In genomic region chr3:142948771-142949170, GRCm38 (mm10) we compare ENCODE assay signal across 7 mouse cellular contexts.
DNase-seq lines count a peak whose midpoint lies in the region; ATAC-seq and TF ChIP-seq lines count a peak whose summit lies in the region.

No protein-coding gene starts in this region.

- no peak overlapping the region for H3K9ac ChIP-seq in liver, embryonic 13.5 days

- no peak for TF ChIP-seq CTCF in thymus, adult 2 months (IDR thresholded peaks at IDR 0.05; ENCODE audit: borderline replicate concordance, control insufficient read depth, extremely low read depth, insufficient read depth, low read length, poor library complexity)

- no peak overlapping the region for H3K27ac ChIP-seq in thymus, adult 2 months (ENCODE audit: control insufficient read depth, insufficient read depth, low read length)
- H3K27ac ChIP-seq in liver, embryonic 13.5 days, result no peak overlapping the region

- H3K36me3 ChIP-seq in thymus, adult 2 months (ENCODE audit: control insufficient read depth, insufficient read depth, low read length), result no peaks in the 10 kb centered on the region
- no peaks in the 10 kb centered on the region for H3K36me3 ChIP-seq in liver, embryonic 13.5 days

- no peaks in the 10 kb centered on the region for H3K9me3 ChIP-seq in liver, embryonic 13.5 days (replicated peaks)

- no peak overlapping the region for H3K4me2 ChIP-seq in liver, embryonic 13.5 days

- H3K27me3 ChIP-seq in thymus, adult 2 months (ENCODE audit: control insufficient read depth, insufficient read depth, low read length), result no peaks in the 10 kb centered on the region
- H3K27me3 ChIP-seq in liver, embryonic 13.5 days, result no peaks in the 10 kb centered on the region

- no peak for TF ChIP-seq POLR2A in thymus, adult 2 months (IDR thresholded peaks at IDR 0.05; ENCODE audit: control insufficient read depth, extremely low read depth, insufficient read depth, low read length, poor library complexity)

- ATAC-seq in liver, embryonic 13.5 days (ENCODE audit: low read depth), result no peak

- DNase-seq in thymus, adult 2 months, result peak; percentile 57
- DNase-seq in thymus, adult 18-20 months, result no peak
- peak; percentile 33 for DNase-seq in adrenal gland, adult 8-10 months
- peak; percentile 60 for DNase-seq in embryo, embryonic 9.5 days (ENCODE audit: extremely low spot score)
- peak; percentile 65 for DNase-seq in induced T-regulatory cell, adult 2 months (ENCODE audit: low read depth)
- DNase-seq in liver, embryonic 13.5 days, result peak; percentile 18
- DNase-seq in right cerebral cortex, adult 18-20 months, result peak; percentile 43

- no peak overlapping the region for H3K4me3 ChIP-seq in thymus, adult 2 months (ENCODE audit: control insufficient read depth, insufficient read depth, low read length)
- no peak overlapping the region for H3K4me3 ChIP-seq in liver, embryonic 13.5 days (replicated peaks)

- no peaks in the 10 kb centered on the region for H3K4me1 ChIP-seq in thymus, adult 2 months (replicated peaks; ENCODE audit: control insufficient read depth, insufficient read depth, low read length)
- H3K4me1 ChIP-seq in liver, embryonic 13.5 days (replicated peaks), result no peaks in the 10 kb centered on the region

- 62% methylated on average over 7 of the region's 7 CpGs for WGBS in thymus, adult 2 months
- 24% methylated on average over 7 of the region's 7 CpGs for WGBS in liver, embryonic 13.5 days (ENCODE audit: insufficient replicate concordance)

Comparison
In these comparisons a context has a peak if more than half of its experiments do, and no peak if none do; other contexts are left out.
1. DNase-seq: peak in thymus, adult 2 months (single experiment), adrenal gland, adult 8-10 months (single experiment), embryo, embryonic 9.5 days (single experiment), induced T-regulatory cell, adult 2 months (single experiment), liver, embryonic 13.5 days (single experiment) and right cerebral cortex, adult 18-20 months (single experiment); none in thymus, adult 18-20 months (0 of 2).